Mouse (Mus musculus) MEL (cell line): Measurements from ENCODE around the gene Mageh1.

Source experiments
- CHD2 ChIP-seq: IDR thresholded peaks from 2 replicates; pipeline ENCODE4 v1.6.1; 2011; ENCODE audit warnings: low read length, improper control_type of control experiment
- CTCF ChIP-seq, 3 experiments: IDR thresholded peaks in 2 of 3; conservative IDR thresholded peaks in 1 of 3; 2 replicates each; pipeline ENCODE4 v1.5.1; 2011 to 2012; ENCODE audit warnings: low read length in 3 of 3, low read depth in 2 of 3, mild to moderate bottlenecking in 2 of 3, improper control_type of control experiment in 1 of 3, inconsistent platforms in 1 of 3, mixed read lengths in 1 of 3, moderate library complexity in 1 of 3; ENCODE audit not compliant: control insufficient read depth in 1 of 3, insufficient read depth in 1 of 3, poor library complexity in 1 of 3, severe bottlenecking in 1 of 3
- ELF1 ChIP-seq: IDR thresholded peaks from 2 replicates; pipeline ENCODE4 v1.6.1; 2014; ENCODE audit warnings: low read depth, mild to moderate bottlenecking, inconsistent platforms, low read length, improper control_type of control experiment, moderate library complexity
- GATA1 ChIP-seq: IDR thresholded peaks from 2 replicates; pipeline ENCODE4 v1.6.1; 2011; ENCODE audit warnings: low read depth, low read length, improper control_type of control experiment
- KAT2A ChIP-seq: conservative IDR thresholded peaks from 2 replicates; pipeline ENCODE4 v1.6.1; 2012; ENCODE audit warnings: low read depth, low read length, improper control_type of control experiment, inconsistent platforms
- MAFK ChIP-seq: IDR thresholded peaks from 2 replicates; pipeline ENCODE4 v1.6.1; 2011; ENCODE audit warnings: low read depth, mild to moderate bottlenecking, low read length, improper control_type of control experiment, borderline replicate concordance
- NRF1 ChIP-seq: IDR thresholded peaks from 2 replicates; pipeline ENCODE4 v1.6.1; 2014; ENCODE audit warnings: low read depth, mild to moderate bottlenecking, inconsistent platforms, low read length, improper control_type of control experiment, moderate library complexity; ENCODE audit not compliant: poor library complexity, insufficient read depth, severe bottlenecking
- POLR2A ChIP-seq, 2 experiments: IDR thresholded peaks; 2 replicates each; pipeline ENCODE4 v1.6.1; 2011 to 2012; ENCODE audit warnings: low read length in 2 of 2, mild to moderate bottlenecking in 2 of 2, control low read depth in 1 of 2, improper control_type of control experiment in 1 of 2, low read depth in 1 of 2, moderate library complexity in 1 of 2; ENCODE audit not compliant: control insufficient read depth in 1 of 2, insufficient read depth in 1 of 2, poor library complexity in 1 of 2
- POLR2AphosphoS5 ChIP-seq: IDR thresholded peaks from 2 replicates; pipeline ENCODE4 v1.6.1; 2012; ENCODE audit warnings: low read depth, borderline replicate concordance, mild to moderate bottlenecking, inconsistent platforms, low read length, moderate library complexity, mixed read lengths
- RAD21 ChIP-seq: IDR thresholded peaks from 2 replicates; pipeline ENCODE4 v1.6.1; 2011; ENCODE audit warnings: mild to moderate bottlenecking, low read depth, low read length, improper control_type of control experiment
- TAL1 ChIP-seq: IDR thresholded peaks from 2 replicates; pipeline ENCODE4 v1.6.1; 2012; ENCODE audit warnings: mild to moderate bottlenecking, inconsistent platforms, low read length, moderate library complexity, mixed read lengths
- USF2 ChIP-seq, 2 experiments: IDR thresholded peaks; 2 replicates each; pipeline ENCODE4 v1.6.1; 2011 to 2012; ENCODE audit warnings: improper control_type of control experiment in 2 of 2, low read length in 2 of 2, borderline replicate concordance in 1 of 2, inconsistent platforms in 1 of 2, low read depth in 1 of 2, mild to moderate bottlenecking in 1 of 2; ENCODE audit not compliant: insufficient read depth in 1 of 2
- ZNF384 ChIP-seq: IDR thresholded peaks from 2 replicates; pipeline ENCODE4 v1.6.1; 2012; ENCODE audit warnings: low read depth, mild to moderate bottlenecking, inconsistent platforms, low read length, improper control_type of control experiment

DNA sequence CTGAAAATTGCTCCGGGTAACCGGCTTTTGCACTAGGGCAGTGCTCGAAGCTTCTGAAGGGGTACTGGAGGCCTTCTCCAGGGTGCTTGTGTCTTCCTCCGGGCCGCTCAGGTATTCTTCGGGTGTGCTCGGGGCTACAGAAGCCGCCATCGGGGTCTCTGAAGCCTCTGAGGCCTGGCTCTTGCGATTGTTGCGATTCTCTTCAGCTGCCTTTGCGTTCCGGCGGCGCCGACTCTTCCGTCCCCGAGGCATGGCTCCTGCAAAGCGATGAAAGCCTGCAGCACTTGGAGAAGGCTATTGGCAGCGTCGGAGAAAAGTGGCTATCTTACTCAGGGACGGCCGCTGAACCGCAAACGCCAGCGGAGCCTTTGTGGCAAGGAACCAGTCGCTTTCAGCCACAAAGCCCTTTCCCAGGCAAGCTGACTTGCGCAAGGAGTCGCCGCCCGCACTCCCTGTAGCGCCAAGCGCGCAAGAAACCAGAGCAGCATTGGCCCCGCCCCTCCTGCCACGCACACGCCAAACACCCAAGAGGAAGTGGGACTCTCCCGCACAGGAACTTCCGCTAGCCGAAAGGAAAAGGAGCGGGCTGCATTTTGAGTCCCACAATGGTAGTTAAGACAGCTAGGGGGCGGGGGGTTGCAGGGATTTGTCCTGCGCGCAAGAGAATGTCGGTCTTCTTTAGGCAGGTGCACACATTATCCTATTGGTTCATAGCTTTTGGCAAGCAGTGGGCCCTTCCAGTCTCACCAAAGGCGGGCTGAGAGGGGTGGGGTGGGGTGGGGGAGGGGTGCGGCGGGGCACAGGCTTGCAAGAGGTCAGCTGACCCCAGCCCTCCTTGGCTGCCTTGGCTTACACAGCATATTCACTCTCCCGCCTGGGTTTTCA is at the start of gene Mageh1:
- no peak for TF ChIP-seq USF2 (IDR thresholded peaks at IDR 0.05; ENCODE audit: borderline replicate concordance in 1 of 2, insufficient read depth in 1 of 2, low read depth in 1 of 2, low read length in 2 of 2)
- no peak for TF ChIP-seq KAT2A
- TF ChIP-seq CTCF (IDR thresholded peaks at IDR 0.05 in 2 of 3, conservative IDR thresholded peaks at IDR 0.05 in 1 of 3; ENCODE audit: control insufficient read depth in 1 of 3, insufficient read depth in 1 of 3, low read depth in 2 of 3, low read length in 3 of 3, poor library complexity in 1 of 3, severe bottlenecking in 1 of 3) = no peak
- no peak for TF ChIP-seq ZNF384
- no peak for TF ChIP-seq POLR2A (IDR thresholded peaks at IDR 0.05; ENCODE audit: control insufficient read depth in 1 of 2, insufficient read depth in 1 of 2, low read depth in 1 of 2, low read length in 2 of 2, poor library complexity in 1 of 2)
- no peak for TF ChIP-seq NRF1
- TF ChIP-seq POLR2AphosphoS5 = no peak
- TF ChIP-seq MAFK = no peak
- no peak for TF ChIP-seq GATA1
- TF ChIP-seq CHD2 = no peak
- TF ChIP-seq TAL1 = no peak
- no peak for TF ChIP-seq ELF1
- no peak for TF ChIP-seq RAD21
